Mouse (Mus musculus) MN1 (cell line): Measurements from ENCODE around the gene Rhoh.

Experiments used
- DNase-seq: peaks from one replicate; pipeline ENCODE4 v3.0.0-alpha.2; 2016; ENCODE audit warnings: low spot score

Rhoh gene

GRCm38 (mm10) chr5:65895764-65896163, 34.8 kb downstream of the Rhoh start:
- DNase-seq: no peak

GRCm38 (mm10) chr5:65897731-65898130, 36.7 kb downstream of the Rhoh start:
- DNase-seq: no peak

GRCm38 (mm10) chr5:65898683-65899082, 37.7 kb downstream of the Rhoh start:
- DNase-seq: no peak

- DNase-seq: no peak
Observed at GRCm38 (mm10) chr5:65900113-65900512, 39.1 kb downstream of the Rhoh start.

GRCm38 (mm10) chr5:65900862-65901265, 39.9 kb downstream of the Rhoh start:
- no peak for DNase-seq

- no peak for DNase-seq
Observed at GRCm38 (mm10) chr5:65901868-65902418, 40.9 kb downstream of the Rhoh start.

DNA sequence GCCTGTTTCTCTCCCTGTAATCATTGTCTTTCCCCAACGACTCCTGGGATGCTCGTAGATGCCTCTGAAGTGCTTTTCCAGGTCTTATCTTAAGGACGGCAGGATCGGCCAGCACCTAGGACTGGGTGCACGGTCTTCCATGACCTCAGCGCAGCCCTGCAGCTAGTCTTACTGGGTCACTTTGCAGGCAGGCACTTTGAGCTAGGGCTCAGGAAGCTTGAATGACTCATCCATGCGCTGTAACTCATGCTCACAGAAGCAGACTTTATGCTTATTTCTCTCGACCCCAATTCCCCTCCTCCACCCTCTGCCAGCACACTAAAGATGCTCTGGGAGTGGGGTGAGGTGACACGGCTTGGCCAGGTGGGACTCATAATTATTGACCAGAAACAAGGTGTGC, 41.8 kb downstream of the Rhoh start:
- DNase-seq: no peak

- no peak for DNase-seq
Observed at GRCm38 (mm10) chr5:65904476-65904875, 43.5 kb downstream of the Rhoh start.

GRCm38 (mm10) chr5:65908751-65909150, 47.7 kb downstream of the Rhoh start:
- no peak for DNase-seq

DNA sequence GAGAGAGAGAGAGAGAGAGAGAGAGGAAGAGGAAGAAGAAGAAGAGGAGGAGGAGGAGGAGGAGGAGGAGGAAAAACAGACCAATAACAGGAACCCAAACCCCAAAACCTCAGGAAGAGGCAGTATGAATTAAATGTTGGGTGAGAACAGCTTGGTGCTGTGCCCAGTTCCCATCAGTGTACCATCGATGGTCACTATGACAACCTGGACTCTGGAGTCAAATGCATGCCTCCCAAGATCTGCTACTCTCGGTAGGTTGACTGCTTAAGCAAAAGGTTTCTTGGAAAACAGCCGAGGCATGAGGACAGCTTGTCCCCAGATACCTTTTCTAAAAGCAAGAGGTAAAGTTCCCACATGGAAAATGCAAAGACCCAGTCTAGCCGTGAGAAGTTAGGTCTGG, 48.3 kb downstream of the Rhoh start:
- DNase-seq: no peak

GRCm38 (mm10) chr5:65910398-65910797, 49.4 kb downstream of the Rhoh start:
- no peak for DNase-seq

- DNase-seq: no peak
Observed at GRCm38 (mm10) chr5:65911676-65912075, 50.7 kb downstream of the Rhoh start.

- DNase-seq: no peak
Observed at GRCm38 (mm10) chr5:65912201-65912600, 51.2 kb downstream of the Rhoh start.

- DNase-seq: no peak
Observed at GRCm38 (mm10) chr5:65913126-65913525, 52.1 kb downstream of the Rhoh start.

- no peak for DNase-seq
Observed at GRCm38 (mm10) chr5:65914342-65914741, 53.3 kb downstream of the Rhoh start.

DNA sequence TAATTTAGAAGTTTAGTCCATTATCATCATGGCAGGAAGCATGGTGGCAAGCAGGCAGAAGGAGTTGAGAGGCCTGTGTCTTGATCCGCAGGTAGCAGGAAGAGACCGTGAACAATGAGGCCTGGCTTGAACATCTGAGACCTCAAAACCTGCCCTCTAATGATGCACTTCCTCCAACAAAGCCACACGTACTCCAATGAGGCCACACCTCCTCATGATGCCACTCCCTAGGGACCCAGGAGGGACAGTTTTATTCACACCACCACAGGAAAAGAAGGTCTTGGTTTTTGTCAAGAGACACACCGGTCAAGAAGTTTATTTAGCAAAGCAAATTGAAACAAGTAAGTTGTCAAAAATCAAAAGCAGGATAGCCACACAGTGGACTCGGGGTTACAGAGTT, 55.9 kb downstream of the Rhoh start:
- no peak for DNase-seq

GRCm38 (mm10) chr5:65918601-65919000, 57.6 kb downstream of the Rhoh start:
- DNase-seq: no peak

DNA sequence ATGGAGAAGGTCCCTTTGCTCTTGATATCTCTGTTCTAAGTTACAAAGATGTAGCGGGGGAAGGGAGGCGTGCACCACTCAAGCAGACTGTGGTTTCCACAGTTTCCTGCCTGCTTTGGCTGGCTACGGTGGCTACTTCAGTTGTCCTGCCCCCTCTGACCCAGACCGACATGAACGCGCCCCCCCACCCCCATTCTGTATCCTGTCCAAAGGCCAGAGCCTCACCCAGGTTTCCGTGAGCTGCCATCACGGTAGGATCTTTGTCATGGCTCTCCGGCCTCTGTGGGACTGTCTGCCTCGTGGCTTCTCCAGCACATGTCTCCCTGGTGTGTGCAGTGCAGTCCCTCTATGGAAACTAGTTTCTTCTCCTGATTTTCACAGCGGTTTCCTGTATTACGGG, 58.3 kb downstream of the Rhoh start:
- DNase-seq: no peak

DNA sequence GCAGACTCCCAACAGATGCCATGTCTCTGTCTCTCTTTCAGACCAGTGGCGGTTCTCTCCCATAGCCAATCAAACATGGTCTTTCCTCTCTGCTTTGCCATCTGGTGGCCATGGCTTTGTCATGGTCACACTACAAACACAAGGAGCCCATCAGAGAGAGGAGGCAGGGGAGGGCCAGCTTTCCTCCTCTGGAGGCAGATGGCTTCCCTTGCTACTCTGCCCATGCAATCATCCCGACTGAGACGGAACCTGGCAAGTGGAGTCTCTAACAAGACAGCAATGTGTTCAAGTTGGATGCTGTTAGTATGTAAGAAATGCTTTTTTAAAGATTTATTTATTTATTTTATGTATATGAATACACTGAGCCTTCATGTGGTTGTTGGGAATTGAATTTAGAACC, 58.9 kb downstream of the Rhoh start:
- no peak for DNase-seq

GRCm38 (mm10) chr5:65920701-65921426, 59.9 kb downstream of the Rhoh start:
- no peak for DNase-seq

- no peak for DNase-seq
Observed at GRCm38 (mm10) chr5:65921477-65922138, 60.6 kb downstream of the Rhoh start.

GRCm38 (mm10) chr5:65926666-65927065, 65.7 kb downstream of the Rhoh start:
- no peak for DNase-seq

GRCm38 (mm10) chr5:65929162-65929561, 68.1 kb downstream of the Rhoh start:
- no peak for DNase-seq

GRCm38 (mm10) chr5:65930171-65930570, 69.2 kb downstream of the Rhoh start:
- DNase-seq: no peak
